Mouse (Mus musculus): Measurements from ENCODE around the gene Edar. TPM values are rescaled to one million over a fixed set of nuclear protein-coding genes. Genes with fewer than 3 reads are reported as not detected.

Edar gene
- polyA plus RNA-seq, 1 experiment from 2014 or later, result 0.84 TPM

DNA sequence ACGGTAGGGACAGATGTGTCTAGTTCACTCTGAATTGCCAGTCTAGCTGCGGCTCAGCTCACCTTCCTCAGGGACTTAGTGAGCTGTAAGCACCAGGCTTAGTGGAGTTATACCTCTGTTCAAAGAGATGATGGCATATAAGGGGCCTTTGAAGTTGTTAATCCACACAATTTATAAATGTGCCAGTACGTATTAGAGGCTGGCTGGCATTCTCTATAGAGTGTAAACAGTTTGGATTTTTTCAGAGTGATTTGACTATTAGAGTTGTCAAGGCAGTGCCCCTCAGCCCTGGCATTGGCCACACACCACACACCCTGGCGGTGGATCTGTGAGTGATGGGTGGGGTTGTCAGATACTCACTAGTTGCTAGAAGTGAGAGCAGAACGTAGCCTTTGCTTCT lies 58.9 kb downstream of the Edar start:
- 78% methylated on average over 5 of the region's 5 CpGs for WGBS

DNA sequence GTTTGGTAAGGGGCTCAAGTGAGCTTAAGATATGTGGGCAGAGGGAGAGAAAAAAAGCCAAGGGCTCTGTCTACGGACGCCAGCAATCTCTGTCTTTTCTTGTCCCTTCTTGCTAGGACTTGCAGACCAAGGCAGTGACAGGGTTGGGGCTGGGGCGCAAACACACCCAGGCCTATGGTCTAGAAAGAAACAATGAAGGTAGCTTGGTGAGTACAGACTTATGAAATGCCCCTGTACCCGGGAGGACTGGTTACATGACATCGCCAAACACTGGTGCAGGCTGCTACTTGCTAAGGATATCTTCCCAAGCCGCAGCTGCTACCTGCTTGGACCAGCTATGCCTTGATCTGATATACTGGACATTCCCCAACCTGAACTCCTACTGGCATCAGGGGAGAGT lies 60.9 kb downstream of the Edar start:
- H3K4me1 ChIP-seq (replicated peaks; ENCODE audit: control insufficient read depth, insufficient read depth, low read length), result no peaks in the 10 kb centered on the region
- H3K9me3 ChIP-seq (ENCODE audit: control insufficient read depth, low read length), result no peaks in the 10 kb centered on the region
- no peak overlapping the region for H3K9ac ChIP-seq (replicated peaks; ENCODE audit: low read depth, low read length)
- H3K36me3 ChIP-seq (ENCODE audit: control insufficient read depth, insufficient read depth), result no peaks in the 10 kb centered on the region
- H3K4me2 ChIP-seq (ENCODE audit: low read length), result no peak overlapping the region
- H3K4me3 ChIP-seq (replicated peaks; ENCODE audit: low read length), result no peak overlapping the region
- 94% methylated on average over 6 of the region's 6 CpGs for WGBS
- no peaks in the 10 kb centered on the region for H3K27me3 ChIP-seq (replicated peaks; ENCODE audit: control insufficient read depth, insufficient read depth, low read length)
- no peak for ATAC-seq
- no peak overlapping the region for H3K27ac ChIP-seq (ENCODE audit: low read length)

More for the DNA sequence above, 58.9 kb downstream of the Edar start:
- H3K27ac ChIP-seq (ENCODE audit: low read length), result no peak overlapping the region
- no peak overlapping the region for H3K4me2 ChIP-seq (ENCODE audit: low read length)
- H3K36me3 ChIP-seq (ENCODE audit: control insufficient read depth, insufficient read depth), result no peaks in the 10 kb centered on the region
- no peak overlapping the region for H3K9ac ChIP-seq (replicated peaks; ENCODE audit: low read depth, low read length)
- no peaks in the 10 kb centered on the region for H3K27me3 ChIP-seq (replicated peaks; ENCODE audit: control insufficient read depth, insufficient read depth, low read length)
- H3K4me3 ChIP-seq (replicated peaks; ENCODE audit: low read length), result no peak overlapping the region
- no peaks in the 10 kb centered on the region for H3K4me1 ChIP-seq (replicated peaks; ENCODE audit: control insufficient read depth, insufficient read depth, low read length)
- ATAC-seq, result no peak
- no peaks in the 10 kb centered on the region for H3K9me3 ChIP-seq (ENCODE audit: control insufficient read depth, low read length)

DNA sequence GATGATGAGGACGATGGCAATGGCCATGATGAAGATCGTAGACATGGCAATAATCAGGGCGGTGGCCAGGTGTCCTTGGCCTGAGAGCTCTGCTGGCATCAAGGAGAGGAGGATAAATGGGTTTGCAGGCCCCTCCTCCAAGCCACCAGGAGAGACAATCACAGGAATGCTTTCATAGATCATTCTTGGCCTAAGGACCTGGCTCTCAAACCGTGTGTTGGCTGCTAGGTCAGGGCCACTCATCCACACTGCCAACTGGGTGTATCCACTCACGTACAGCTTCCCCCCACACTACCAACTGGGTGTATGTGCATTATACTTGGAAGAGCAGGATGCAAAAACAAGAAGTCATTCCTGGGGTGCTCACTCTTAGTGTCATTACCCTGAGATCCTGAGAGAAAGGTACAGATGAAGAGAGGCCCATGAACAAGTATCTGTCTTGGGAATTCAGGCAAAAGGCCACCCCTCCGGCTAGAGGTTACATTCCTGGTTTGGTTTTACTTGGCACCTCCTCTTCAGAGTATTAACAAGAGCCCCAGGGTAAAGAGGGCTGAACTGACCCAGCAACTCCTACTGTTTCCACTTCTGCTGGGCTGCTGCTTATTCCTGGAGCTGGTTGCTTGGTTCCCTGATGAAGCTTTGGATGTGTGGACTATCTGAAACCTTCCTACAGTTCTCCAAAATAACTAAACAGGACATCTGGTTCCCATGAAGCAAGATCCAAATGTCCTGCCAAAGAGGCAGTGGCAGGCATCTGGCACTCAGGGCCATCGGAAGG lies 64.8 kb downstream of the Edar start:
- no peaks in the 10 kb centered on the region for H3K36me3 ChIP-seq (ENCODE audit: control insufficient read depth, insufficient read depth)
- no peak overlapping the region for H3K27ac ChIP-seq (ENCODE audit: low read length)
- no peak overlapping the region for H3K4me3 ChIP-seq (replicated peaks; ENCODE audit: low read length)
- no peaks in the 10 kb centered on the region for H3K9me3 ChIP-seq (ENCODE audit: control insufficient read depth, low read length)
- no peak for ATAC-seq
- no peak overlapping the region for H3K9ac ChIP-seq (replicated peaks; ENCODE audit: low read depth, low read length)
- H3K4me2 ChIP-seq (ENCODE audit: low read length), result no peak overlapping the region
- WGBS, result 88% methylated on average over 7 of the region's 7 CpGs
- H3K4me1 ChIP-seq (replicated peaks; ENCODE audit: control insufficient read depth, insufficient read depth, low read length), result no peaks in the 10 kb centered on the region
- H3K27me3 ChIP-seq (replicated peaks; ENCODE audit: control insufficient read depth, insufficient read depth, low read length), result no peaks in the 10 kb centered on the region

DNA sequence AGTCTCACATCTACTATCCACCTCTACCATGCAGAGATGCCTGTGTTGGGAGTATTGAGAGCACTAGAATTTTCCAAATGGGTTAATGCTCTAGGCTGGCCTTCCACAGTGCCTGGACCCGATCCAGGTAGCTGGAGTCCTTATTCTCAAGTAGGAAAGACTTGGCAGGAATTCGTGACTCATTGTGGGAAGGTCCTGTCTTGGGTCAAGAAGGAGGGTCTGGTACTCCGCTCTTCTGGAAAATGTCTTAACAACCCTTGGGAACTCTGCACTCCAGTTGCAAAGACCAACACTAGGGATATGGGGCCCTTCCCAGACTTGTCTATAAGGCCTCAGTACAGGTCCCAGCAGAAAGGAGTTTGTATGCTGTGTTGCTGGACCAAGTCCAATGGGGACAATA lies 66.6 kb downstream of the Edar start:
- H3K4me3 ChIP-seq (replicated peaks; ENCODE audit: low read length), result no peak overlapping the region
- ATAC-seq, result no peak
- no peaks in the 10 kb centered on the region for H3K4me1 ChIP-seq (replicated peaks; ENCODE audit: control insufficient read depth, insufficient read depth, low read length)
- H3K9me3 ChIP-seq (ENCODE audit: control insufficient read depth, low read length), result no peaks in the 10 kb centered on the region
- no peak overlapping the region for H3K27ac ChIP-seq (ENCODE audit: low read length)
- no peaks in the 10 kb centered on the region for H3K36me3 ChIP-seq (ENCODE audit: control insufficient read depth, insufficient read depth)
- H3K9ac ChIP-seq (replicated peaks; ENCODE audit: low read depth, low read length), result no peak overlapping the region
- no peak overlapping the region for H3K4me2 ChIP-seq (ENCODE audit: low read length)
- no peaks in the 10 kb centered on the region for H3K27me3 ChIP-seq (replicated peaks; ENCODE audit: control insufficient read depth, insufficient read depth, low read length)
- 74% methylated on average over 3 of the region's 3 CpGs for WGBS

DNA sequence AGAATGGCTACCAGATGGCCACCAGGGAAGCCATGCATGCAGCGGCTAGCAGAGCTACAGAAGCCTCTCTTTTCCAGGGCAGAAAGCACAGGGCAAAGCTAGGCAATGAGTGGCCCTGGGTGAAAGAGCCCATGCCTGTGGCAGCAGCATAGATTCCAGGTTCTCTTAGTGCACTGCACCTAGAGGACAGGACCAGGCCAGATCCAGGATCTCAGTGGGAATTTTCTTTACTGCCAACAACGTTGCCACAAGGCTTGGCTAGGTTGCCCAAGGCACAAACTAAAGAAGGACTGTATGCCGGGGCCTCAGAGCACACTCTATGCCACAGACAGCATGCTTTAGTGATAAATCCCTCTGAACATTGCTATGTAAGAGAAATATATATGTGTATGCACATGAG lies 69.1 kb downstream of the Edar start:
- ATAC-seq, result no peak
- Histone ChIP-seq H3K9me3 (ENCODE audit: control insufficient read depth, low read length) (no peaks in the 10 kb centered on the region), H3K4me2 (ENCODE audit: low read length) (no peak overlapping the region), H3K27ac (ENCODE audit: low read length) (no peak overlapping the region), H3K36me3 (ENCODE audit: control insufficient read depth, insufficient read depth) (no peaks in the 10 kb centered on the region), H3K4me1 (replicated peaks; ENCODE audit: control insufficient read depth, insufficient read depth, low read length) (peaks cover 9% of the 10 kb centered on the region), H3K4me3 (replicated peaks; ENCODE audit: low read length) (no peak overlapping the region), H3K9ac (replicated peaks; ENCODE audit: low read depth, low read length) (no peak overlapping the region), H3K27me3 (replicated peaks; ENCODE audit: control insufficient read depth, insufficient read depth, low read length) (no peaks in the 10 kb centered on the region)
- WGBS, result 87% methylated on average over 3 of the region's 3 CpGs

DNA sequence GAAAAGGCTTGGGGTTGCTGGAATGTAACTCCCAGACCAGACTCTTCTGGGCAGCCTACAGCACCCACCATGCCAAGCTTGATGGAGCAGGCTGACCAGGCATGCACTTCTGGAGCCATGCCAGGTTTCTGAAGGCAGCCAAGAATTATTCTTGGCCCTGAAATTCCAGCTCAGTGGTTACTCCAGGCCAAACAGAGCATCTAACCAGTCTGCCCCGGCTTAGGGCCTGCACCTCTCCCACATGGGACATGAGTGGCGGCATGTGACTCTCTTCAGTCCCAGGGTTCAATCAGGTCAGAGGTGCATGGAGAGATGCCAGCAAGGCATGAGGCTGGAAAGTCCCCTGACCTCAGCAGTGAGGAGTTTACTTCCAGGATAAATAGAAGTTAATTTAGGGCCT lies 70.7 kb downstream of the Edar start:
- Histone ChIP-seq H3K9ac (replicated peaks; ENCODE audit: low read depth, low read length) (no peak overlapping the region), H3K36me3 (ENCODE audit: control insufficient read depth, insufficient read depth) (no peaks in the 10 kb centered on the region), H3K27me3 (replicated peaks; ENCODE audit: control insufficient read depth, insufficient read depth, low read length) (no peaks in the 10 kb centered on the region), H3K27ac (ENCODE audit: low read length) (no peak overlapping the region), H3K4me1 (replicated peaks; ENCODE audit: control insufficient read depth, insufficient read depth, low read length) (peaks cover 15% of the 10 kb centered on the region), H3K9me3 (ENCODE audit: control insufficient read depth, low read length) (no peaks in the 10 kb centered on the region), H3K4me2 (ENCODE audit: low read length) (no peak overlapping the region), H3K4me3 (replicated peaks; ENCODE audit: low read length) (no peak overlapping the region)
- WGBS, result 75% methylated on average over 2 of the region's 2 CpGs
- no peak for ATAC-seq

DNA sequence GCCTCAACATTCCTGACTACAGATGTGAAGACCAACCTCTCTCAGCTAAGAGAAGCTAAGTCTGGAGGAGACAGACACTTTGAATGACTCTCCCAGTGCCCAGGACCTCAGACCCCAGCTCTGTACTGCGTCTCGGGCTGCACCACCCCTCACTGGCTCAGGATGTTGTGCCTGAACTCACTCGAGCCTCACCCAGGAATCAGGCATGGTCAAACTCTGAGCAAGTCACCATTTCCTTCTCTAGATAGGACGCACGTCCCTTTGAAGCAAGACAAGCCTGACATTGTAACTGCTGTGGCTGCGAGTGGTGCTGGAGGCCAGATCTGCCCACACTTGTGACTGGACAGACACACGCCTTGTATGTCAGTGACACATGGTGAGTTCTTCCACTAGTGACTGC lies 73.5 kb downstream of the Edar start:
- peak; percentile 25 for ATAC-seq
- no peaks in the 10 kb centered on the region for H3K27me3 ChIP-seq (replicated peaks; ENCODE audit: control insufficient read depth, insufficient read depth, low read length)
- no peak overlapping the region; the same call in 1 of the 2 replicates for H3K9ac ChIP-seq (replicated peaks; ENCODE audit: low read depth, low read length)
- H3K36me3 ChIP-seq (ENCODE audit: control insufficient read depth, insufficient read depth), result no peaks in the 10 kb centered on the region
- WGBS, result 72% methylated on average over 7 of the region's 7 CpGs
- no peaks in the 10 kb centered on the region for H3K9me3 ChIP-seq (ENCODE audit: control insufficient read depth, low read length)
- H3K4me1 ChIP-seq (replicated peaks; ENCODE audit: control insufficient read depth, insufficient read depth, low read length), result peaks cover 15% of the 10 kb centered on the region
- peak overlapping the region; percentile 77 for H3K27ac ChIP-seq (ENCODE audit: low read length)
- H3K4me3 ChIP-seq (replicated peaks; ENCODE audit: low read length), result no peak overlapping the region
- H3K4me2 ChIP-seq (ENCODE audit: low read length), result peak overlapping the region; percentile 22; the same call in 1 of the 2 replicates

DNA sequence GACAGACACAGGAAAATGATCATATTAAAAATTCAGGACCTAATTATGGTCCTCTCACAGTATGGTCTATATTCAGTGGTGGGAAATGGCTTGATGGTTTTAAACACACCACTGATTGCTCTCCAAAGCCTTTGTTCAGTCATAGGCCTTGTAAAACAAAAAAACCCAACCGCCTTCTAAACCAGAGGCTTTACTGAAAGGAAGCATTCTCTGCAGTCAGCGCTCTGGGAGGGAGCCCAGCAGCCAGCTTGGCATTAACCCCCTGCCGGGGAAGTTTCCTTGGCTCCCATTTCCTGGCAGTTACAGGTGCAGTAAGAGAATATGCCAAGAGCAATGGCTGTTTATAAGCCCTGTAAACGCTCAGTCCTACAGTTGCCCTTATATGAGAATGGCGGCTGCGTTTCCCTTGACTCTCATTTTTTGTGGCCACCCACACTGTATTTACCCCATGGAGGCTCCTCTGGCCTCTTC lies 74.0 kb downstream of the Edar start:
- Histone ChIP-seq H3K4me3 (replicated peaks; ENCODE audit: low read length) (no peak overlapping the region), H3K4me2 (ENCODE audit: low read length) (peak overlapping the region; percentile 22; the same call in 1 of the 2 replicates), H3K36me3 (ENCODE audit: control insufficient read depth, insufficient read depth) (no peaks in the 10 kb centered on the region), H3K9me3 (ENCODE audit: control insufficient read depth, low read length) (no peaks in the 10 kb centered on the region), H3K9ac (replicated peaks; ENCODE audit: low read depth, low read length) (no peak overlapping the region; the same call in 1 of the 2 replicates), H3K27ac (ENCODE audit: low read length) (peak overlapping the region; percentile 77), H3K4me1 (replicated peaks; ENCODE audit: control insufficient read depth, insufficient read depth, low read length) (peaks cover 15% of the 10 kb centered on the region), H3K27me3 (replicated peaks; ENCODE audit: control insufficient read depth, insufficient read depth, low read length) (no peaks in the 10 kb centered on the region)
- peak; percentile 88 for ATAC-seq
- 5% methylated on average over 6 of the region's 6 CpGs for WGBS

DNA sequence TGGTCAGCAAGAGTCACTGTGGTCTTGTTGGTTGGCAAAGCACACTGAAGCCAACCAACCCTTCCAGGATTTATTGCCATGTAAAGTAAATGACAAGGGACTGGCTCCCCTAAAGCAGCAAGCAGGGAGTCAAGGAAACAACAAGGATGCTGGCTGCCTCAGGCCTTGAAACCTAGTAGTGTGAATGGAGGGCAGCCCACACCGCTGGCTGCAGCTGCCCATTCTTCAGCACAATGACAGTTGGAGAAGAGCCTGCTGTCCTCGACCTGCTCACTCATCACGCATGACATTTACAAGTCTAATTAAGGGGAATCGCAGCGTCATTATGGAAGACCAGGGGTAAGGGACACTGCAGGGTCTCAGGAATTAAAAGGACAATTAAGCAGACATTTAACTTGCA lies 74.5 kb downstream of the Edar start:
- WGBS, result 4% methylated on average over 5 of the region's 5 CpGs
- Histone ChIP-seq H3K27me3 (replicated peaks; ENCODE audit: control insufficient read depth, insufficient read depth, low read length) (no peaks in the 10 kb centered on the region), H3K4me3 (replicated peaks; ENCODE audit: low read length) (no peak overlapping the region), H3K9ac (replicated peaks; ENCODE audit: low read depth, low read length) (no peak overlapping the region), H3K27ac (ENCODE audit: low read length) (peak overlapping the region; percentile 77), H3K4me2 (ENCODE audit: low read length) (no peak overlapping the region), H3K4me1 (replicated peaks; ENCODE audit: control insufficient read depth, insufficient read depth, low read length) (peaks cover 15% of the 10 kb centered on the region), H3K9me3 (ENCODE audit: control insufficient read depth, low read length) (no peaks in the 10 kb centered on the region), H3K36me3 (ENCODE audit: control insufficient read depth, insufficient read depth) (no peaks in the 10 kb centered on the region)
- peak; percentile 54 for ATAC-seq

Measured in forebrain, embryonic 16.5 days (tissue).